Comparison of ENCODE assay signal across 8 mouse cellular contexts in the genomic region with DNA sequence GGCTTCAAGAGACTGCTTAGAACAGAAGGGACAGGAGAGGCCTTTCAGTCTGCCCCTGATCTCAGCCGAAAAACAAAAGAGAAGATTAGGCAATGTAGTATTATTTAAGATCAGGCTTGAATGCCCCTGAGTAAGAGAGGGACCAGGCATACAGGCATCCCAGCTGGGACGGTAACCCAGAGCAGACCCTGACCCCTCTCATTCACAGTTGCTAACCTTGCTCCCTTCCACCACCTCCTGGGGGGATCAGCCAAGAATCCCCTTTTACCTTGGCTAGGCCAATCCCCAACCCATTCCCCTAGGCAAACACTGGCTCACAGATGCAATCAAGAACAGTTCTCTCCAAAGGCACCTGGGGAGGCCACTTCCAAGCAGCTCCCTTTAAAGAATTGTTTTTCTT. TPM values are rescaled to one million over a fixed set of nuclear protein-coding genes. Genes with fewer than 3 reads are reported as not detected.
A peak's percentile ranks its signal among the peaks of the same experiment; 100 is the strongest.
DNase-seq lines count a peak whose midpoint lies in the region; ATAC-seq and TF ChIP-seq lines count a peak whose summit lies in the region.

No protein-coding gene starts in this region.

- no peaks in the 10 kb centered on the region for H3K9me3 ChIP-seq in forebrain, embryonic 11.5 days (ENCODE audit: control insufficient read depth, low read length)

- no peak for TF ChIP-seq CTCF in lung, adult 2 months (IDR thresholded peaks at IDR 0.05; ENCODE audit: insufficient read depth, low read length)

- H3K36me3 ChIP-seq in forebrain, embryonic 11.5 days (ENCODE audit: control insufficient read depth, insufficient read depth, low read length) = peaks cover 6% of the 10 kb centered on the region; the same call in 1 of the 2 replicates

- peak; percentile 58; the same call in 1 of the 2 replicates for TF ChIP-seq POLR2A in lung, adult 2 months (IDR thresholded peaks at IDR 0.05; ENCODE audit: borderline replicate concordance, extremely low read depth, low read depth, low read length)

- peaks cover 24% of the 10 kb centered on the region for H3K4me1 ChIP-seq in lung, adult 2 months (ENCODE audit: control insufficient read depth, insufficient read depth, low read length)
- H3K4me1 ChIP-seq in forebrain, embryonic 11.5 days (replicated peaks; ENCODE audit: control insufficient read depth, insufficient read depth, low read length) = peaks cover 12% of the 10 kb centered on the region

- peak overlapping the region; percentile 61 for H3K4me2 ChIP-seq in forebrain, embryonic 11.5 days (ENCODE audit: low read depth, low read length, severe bottlenecking)

- DNase-seq in lung, adult 2 months = no peak
- no peak for DNase-seq in lung, adult 18-20 months
- no peak for DNase-seq in forebrain, embryonic 11.5 days (ENCODE audit: low spot score)
- DNase-seq in induced T-regulatory cell, adult 2 months (ENCODE audit: low read depth) = peak; percentile 21
- DNase-seq in naive thymus-derived CD4-positive, alpha-beta T cell, adult 2 months (ENCODE audit: low read depth) = peak; percentile 38
- no peak for DNase-seq in embryo, embryonic 9.5 days (ENCODE audit: extremely low spot score)
- no peak for DNase-seq in adrenal gland, adult 8-10 months

- peak overlapping the region; percentile 55 for H3K4me3 ChIP-seq in lung, adult 2 months (replicated peaks; ENCODE audit: extremely low read depth, low read depth, low read length)
- H3K4me3 ChIP-seq in forebrain, embryonic 11.5 days (ENCODE audit: low read depth, low read length) = peak overlapping the region; percentile 74

- peak overlapping the region; percentile 73 for H3K27ac ChIP-seq in forebrain, embryonic 11.5 days (ENCODE audit: low read depth, low read length)

- no peaks in the 10 kb centered on the region for H3K27me3 ChIP-seq in forebrain, embryonic 11.5 days (ENCODE audit: control insufficient read depth, insufficient read depth, low read length)

- ATAC-seq in forebrain, embryonic 11.5 days (replicated peaks; ENCODE audit: low FRiP score) = no peak
- ATAC-seq in megakaryocyte-erythroid progenitor cell, adult 5-6 weeks (replicated peaks; ENCODE audit: low FRiP score, low TSS enrichment, poor library complexity, severe bottlenecking) = no peak

- WGBS in lung, adult 2 months = 42% methylated on average over 2 of the region's 2 CpGs
- 16% methylated on average over 2 of the region's 2 CpGs for WGBS in forebrain, embryonic 11.5 days

- peak overlapping the region; percentile 86 for H3K9ac ChIP-seq in forebrain, embryonic 11.5 days (ENCODE audit: low read length)

RNA-seq across cellular contexts. Expression of a gene that starts 2.1 kb away (rescaled TPM):
- polyA plus RNA-seq in lung, adult 2 months (2012; rRNA removed) = 75.9 and 109 TPM in 2 replicates
- polyA plus RNA-seq in forebrain, embryonic 11.5 days (2014; fragmentation: Nextera tagmentation; extraction: Ambion mirVana) = 110 TPM in 2 replicates
- 10 to 100 TPM; 28.1 to 56.5 (median 50.6) TPM for total RNA-seq in adrenal gland, adult 8-10 months (2022)
- total RNA-seq in megakaryocyte-erythroid progenitor cell, adult 5-6 weeks (2014; fragmentation: Nextera tagmentation) = 2.0 and 3.9 TPM in 2 replicates
- 58.5 and 61.6 TPM in 2 replicates for total RNA-seq in megakaryocyte-erythroid progenitor cell, adult 5-6 weeks (2017)

RNA-seq across cellular contexts. Expression of a gene that starts 34.3 kb away (rescaled TPM):
- 14.1 TPM in 1 of 2 replicates, not detected in the other for polyA plus RNA-seq in lung, adult 2 months (2012; rRNA removed)
- polyA plus RNA-seq in forebrain, embryonic 11.5 days (2014; fragmentation: Nextera tagmentation; extraction: Ambion mirVana) = not detected in 2 replicates
- total RNA-seq in adrenal gland, adult 8-10 months (2022) = under 1 TPM in 1 of 4 experiments, not detected in 3; 0.28 TPM
- not detected in 2 replicates for total RNA-seq in megakaryocyte-erythroid progenitor cell, adult 5-6 weeks (2014; fragmentation: Nextera tagmentation)
- total RNA-seq in megakaryocyte-erythroid progenitor cell, adult 5-6 weeks (2017) = not detected in 2 replicates

RNA-seq across cellular contexts. Expression of a gene that starts 39.7 kb away (rescaled TPM):
- 7.9 and 14.2 TPM in 2 replicates for polyA plus RNA-seq in lung, adult 2 months (2012; rRNA removed)
- 2.2 and 3.6 TPM in 2 replicates for polyA plus RNA-seq in forebrain, embryonic 11.5 days (2014; fragmentation: Nextera tagmentation; extraction: Ambion mirVana)
- total RNA-seq in adrenal gland, adult 8-10 months (2022) = 10 to 100 TPM in 1 of 4 experiments, 1 to 10 TPM in 3; 6.9 to 10.7 (median 7.7) TPM
- total RNA-seq in megakaryocyte-erythroid progenitor cell, adult 5-6 weeks (2014; fragmentation: Nextera tagmentation) = not detected in 2 replicates
- total RNA-seq in megakaryocyte-erythroid progenitor cell, adult 5-6 weeks (2017) = not detected in 2 replicates

Comparison
In these comparisons a context has a peak if more than half of its experiments do, and no peak if none do; other contexts are left out.
1. DNase-seq: peak in induced T-regulatory cell, adult 2 months (single experiment) and naive thymus-derived CD4-positive, alpha-beta T cell, adult 2 months (single experiment); none in lung, adult 2 months (single experiment), lung, adult 18-20 months (0 of 2), forebrain, embryonic 11.5 days (single experiment), embryo, embryonic 9.5 days (single experiment) and adrenal gland, adult 8-10 months (single experiment).
2. RNA of a gene that starts 39.7 kb away (total RNA-seq): 6.9 to 10.7 TPM in adrenal gland, adult 8-10 months; not detected in megakaryocyte-erythroid progenitor cell, adult 5-6 weeks; every median in the first group is over 4 times any median in the second.